Mouse (Mus musculus): ENCODE data around the gene Rab23.

Gene Rab23

GRCm38 (mm10) chr1:33719733-33720225 is at the start of gene Rab23:
Gene Rab23, plus strand, starts transcription at chr1:33719887.
- peak; percentile 73 to 77 for DNase-seq (ENCODE audit: low spot score in 2 of 2)

- DNase-seq (ENCODE audit: low spot score in 2 of 2) = peak; percentile 19 to 40
Observed at GRCm38 (mm10) chr1:33670164-33670616, 49.5 kb upstream of the Rab23 start.

- no peak for DNase-seq (ENCODE audit: low spot score in 2 of 2)
Observed at GRCm38 (mm10) chr1:33671441-33671840, 48.2 kb upstream of the Rab23 start.

- no peak for DNase-seq (ENCODE audit: low spot score in 2 of 2)
Observed at GRCm38 (mm10) chr1:33672083-33672482, 47.6 kb upstream of the Rab23 start.

- DNase-seq (ENCODE audit: low spot score in 2 of 2) = no peak
Observed at GRCm38 (mm10) chr1:33672514-33672913, 47.2 kb upstream of the Rab23 start.

GRCm38 (mm10) chr1:33673158-33673960 is 46.3 kb upstream of the Rab23 start:
- no peak for DNase-seq (ENCODE audit: low spot score in 2 of 2)

GRCm38 (mm10) chr1:33680435-33680834 is 39.3 kb upstream of the Rab23 start:
- no peak for DNase-seq (ENCODE audit: low spot score in 2 of 2)

- no peak for DNase-seq (ENCODE audit: low spot score in 2 of 2)
Observed at GRCm38 (mm10) chr1:33680890-33681289, 38.8 kb upstream of the Rab23 start.

- DNase-seq (ENCODE audit: low spot score in 2 of 2) = no peak
Observed at GRCm38 (mm10) chr1:33684459-33684858, 35.2 kb upstream of the Rab23 start.

- no peak for DNase-seq (ENCODE audit: low spot score in 2 of 2)
Observed at GRCm38 (mm10) chr1:33688810-33689209, 30.9 kb upstream of the Rab23 start.

- no peak for DNase-seq (ENCODE audit: low spot score in 2 of 2)
Observed at GRCm38 (mm10) chr1:33689446-33690086, 30.1 kb upstream of the Rab23 start.

- DNase-seq (ENCODE audit: low spot score in 2 of 2) = no peak
Observed at GRCm38 (mm10) chr1:33690087-33690448, 29.6 kb upstream of the Rab23 start.

GRCm38 (mm10) chr1:33693893-33694292 is 25.8 kb upstream of the Rab23 start:
- no peak for DNase-seq (ENCODE audit: low spot score in 2 of 2)

GRCm38 (mm10) chr1:33696016-33696415 is 23.7 kb upstream of the Rab23 start:
- DNase-seq (ENCODE audit: low spot score in 2 of 2) = no peak

- no peak for DNase-seq (ENCODE audit: low spot score in 2 of 2)
Observed at GRCm38 (mm10) chr1:33701244-33701643, 18.4 kb upstream of the Rab23 start.

GRCm38 (mm10) chr1:33709615-33710014 is 10.1 kb upstream of the Rab23 start:
- DNase-seq (ENCODE audit: low spot score in 2 of 2) = no peak

GRCm38 (mm10) chr1:33712026-33712425 is 7.7 kb upstream of the Rab23 start:
- no peak for DNase-seq (ENCODE audit: low spot score in 2 of 2)

- DNase-seq (ENCODE audit: low spot score in 2 of 2) = no peak
Observed at GRCm38 (mm10) chr1:33714796-33715195, 4.9 kb upstream of the Rab23 start.

- DNase-seq (ENCODE audit: low spot score in 2 of 2) = no peak
Observed at GRCm38 (mm10) chr1:33717636-33718035, 2.1 kb upstream of the Rab23 start.

GRCm38 (mm10) chr1:33720231-33720630 is 544 bp downstream of the Rab23 start:
- DNase-seq (ENCODE audit: low spot score in 2 of 2) = no peak

GRCm38 (mm10) chr1:33721020-33721419 is 1.3 kb downstream of the Rab23 start:
- DNase-seq (ENCODE audit: low spot score in 2 of 2) = no peak

- DNase-seq (ENCODE audit: low spot score in 2 of 2) = no peak
Observed at GRCm38 (mm10) chr1:33724516-33724915, 4.8 kb downstream of the Rab23 start.

- no peak for DNase-seq (ENCODE audit: low spot score in 2 of 2)
Observed at GRCm38 (mm10) chr1:33725086-33725485, 5.4 kb downstream of the Rab23 start.

Data from frontal cortex, postnatal 25 days (tissue).